Mouse (Mus musculus) left cerebral cortex, postnatal 10 days (tissue): ENCODE data around the gene Mpo. TPM values are rescaled to one million over a fixed set of nuclear protein-coding genes. Genes with fewer than 3 reads are reported as not detected.

Experiments used
- DNase-seq, 2 experiments: peaks; one replicate each; pipeline ENCODE4 v3.0.0; 2021 to 2022; ENCODE audit warnings: low spot score in 2 of 2, mixed read lengths in 1 of 2; ENCODE audit errors: extremely low spot score in 1 of 2
- intact Hi-C: fragments of 180-260 bp; cut with DNase I; formaldehyde crosslinking; loops from one replicate; pipeline ENCODE4 v1.15.1; 2025
- total RNA-seq, 2 experiments: library from RNA; stranded (reverse); gene quantifications; 2 replicates each; pipeline ENCODE4 v1.2.3; 2021

Gene Mpo
- total RNA-seq, 2 experiments from 2014 or later = not detected

- peak in 1 of 2 experiments; percentile 53 for DNase-seq
- intact Hi-C loops = no loop called here
These were observed 37.0 kb upstream of the Mpo start for GRCm38 (mm10) chr11:87756251-87756820.

DNA sequence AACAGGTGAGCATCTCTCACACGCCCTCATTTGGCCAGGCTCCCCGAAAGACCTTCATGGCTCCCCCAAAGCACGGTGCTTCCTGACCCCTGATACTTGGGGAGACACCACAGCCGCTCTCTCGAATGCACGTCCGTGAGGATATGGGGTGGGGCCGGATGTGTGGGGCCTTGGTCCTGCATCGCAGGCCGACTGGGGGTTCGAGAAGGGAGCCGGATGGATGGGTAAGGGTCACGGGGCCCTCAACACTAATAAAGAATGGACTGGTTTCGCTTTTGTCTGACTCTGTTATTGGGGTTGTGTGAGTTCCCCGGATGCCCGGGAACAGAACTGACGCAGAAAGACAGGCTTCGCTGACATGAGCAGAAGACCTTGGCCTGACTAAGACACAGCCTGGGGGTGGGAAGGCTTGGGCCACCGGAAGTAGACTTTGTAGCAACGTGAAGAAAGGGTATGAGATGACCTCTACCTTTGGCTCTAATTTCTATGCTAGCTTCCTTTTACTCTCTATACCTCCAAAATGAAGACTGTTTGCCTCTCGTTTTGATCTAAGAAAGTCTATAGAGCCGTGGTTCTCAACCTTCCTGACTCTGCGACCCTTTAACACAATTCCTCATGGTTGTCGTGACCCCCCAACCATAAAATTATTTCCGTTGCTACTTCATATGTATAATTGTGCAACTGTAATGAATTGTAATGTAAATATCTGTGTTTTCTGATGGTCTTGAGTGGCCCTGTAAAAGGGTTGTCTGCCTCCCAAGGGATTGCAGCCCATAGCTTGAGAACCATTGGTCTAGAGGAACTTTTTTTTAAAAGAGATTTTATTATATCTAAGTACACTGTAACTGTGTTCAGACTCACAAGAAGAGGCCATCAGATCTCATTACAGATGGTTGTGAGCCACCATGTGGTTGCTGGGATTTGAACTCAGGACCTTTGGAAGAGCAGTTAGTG, 36.1 kb upstream of the Mpo start:
- DNase-seq = peak in 1 of 2 experiments; percentile 26
- intact Hi-C loops = no loop called here

- intact Hi-C loops = no loop called here
These were observed 35.0 kb upstream of the Mpo start for GRCm38 (mm10) chr11:87758161-87758911.

GRCm38 (mm10) chr11:87758957-87759608, 34.3 kb upstream of the Mpo start:
- DNase-seq = no peak
- intact Hi-C loops = no loop called here

More at GRCm38 (mm10) chr11:87758161-87758911, 35.0 kb upstream of the Mpo start:
- peak in 1 of 2 experiments; percentile 8 for DNase-seq

DNA sequence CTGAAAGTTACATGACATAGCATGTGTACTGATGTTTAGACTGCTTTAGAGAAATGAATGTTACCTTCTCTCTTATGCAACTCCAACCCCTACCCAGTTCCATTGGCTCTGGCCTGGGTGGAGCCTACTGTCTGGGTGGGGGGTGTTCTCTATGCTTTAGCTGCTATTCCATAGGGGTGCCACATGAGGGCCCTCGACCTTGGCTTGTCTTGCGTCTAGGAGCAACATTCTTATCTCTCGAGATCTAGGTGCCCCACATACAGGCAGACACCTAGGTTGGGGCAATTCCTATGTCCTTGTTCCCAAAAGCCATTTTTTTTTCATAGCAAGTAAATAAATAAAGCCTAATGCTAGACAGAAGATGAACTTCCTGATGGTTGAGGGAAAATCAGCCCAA, 33.8 kb upstream of the Mpo start:
- intact Hi-C loops = no loop called here
- peak; percentile 44 to 67 for DNase-seq

- peak; percentile 82 to 86 for DNase-seq
- intact Hi-C loops = no loop called here
These were observed 32.9 kb upstream of the Mpo start, which contains the start of gene Tspoap1 for GRCm38 (mm10) chr11:87760301-87761081. Gene Tspoap1 (plus strand): TSS chr11:87760541.

- peak in 1 of 2 experiments; percentile 36 for DNase-seq
- intact Hi-C loops = no loop called here
These were observed 32.1 kb upstream of the Mpo start for GRCm38 (mm10) chr11:87761181-87761721.

DNA sequence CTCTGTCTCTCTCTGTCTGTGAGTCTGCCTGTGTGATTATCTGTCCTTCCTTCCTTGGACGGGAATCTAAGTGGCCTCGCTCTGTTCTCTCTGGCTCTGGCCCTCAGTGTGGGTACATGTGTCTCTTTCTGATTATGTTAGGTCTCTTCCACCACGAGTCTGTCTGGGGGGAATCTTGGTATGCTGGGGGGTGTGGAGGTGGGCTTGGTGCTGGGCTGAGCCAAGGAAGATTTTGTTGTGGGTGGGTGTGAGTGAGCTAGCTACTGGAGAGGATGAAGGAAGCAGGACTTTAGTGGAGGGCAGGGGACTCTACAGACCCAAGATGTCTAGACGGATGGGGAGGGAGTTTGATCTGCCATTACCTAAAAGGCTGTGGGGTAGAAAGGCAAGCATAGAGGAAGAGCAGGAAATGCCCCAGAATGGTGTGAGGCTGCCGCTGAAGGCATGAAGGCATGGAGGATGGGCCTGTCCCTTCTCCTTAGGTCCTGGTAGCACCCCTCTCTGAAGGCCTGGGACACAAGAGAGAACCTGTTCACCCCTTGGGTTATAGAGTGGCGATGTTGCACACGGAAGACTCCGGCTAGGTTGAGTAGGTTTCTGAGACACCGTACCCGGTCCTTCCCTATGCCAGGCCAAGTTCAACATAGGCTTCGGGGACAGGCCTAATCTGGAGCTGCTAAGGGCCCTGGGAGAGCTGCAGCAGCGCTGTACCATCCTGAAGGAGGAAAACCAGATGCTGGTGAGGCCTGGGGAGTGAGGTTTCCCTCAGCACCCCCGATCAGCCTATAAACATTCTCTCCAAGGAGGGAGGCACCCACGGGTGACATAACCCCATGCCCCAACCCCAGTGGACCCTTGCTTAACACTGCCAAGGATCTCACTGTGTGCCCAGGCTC, 31.3 kb upstream of the Mpo start:
- DNase-seq = peak in 1 of 2 experiments; percentile 28
- intact Hi-C loops = no loop called here

GRCm38 (mm10) chr11:87762702-87763385, 30.5 kb upstream of the Mpo start:
- intact Hi-C loops = no loop called here
- DNase-seq = peak in 1 of 2 experiments; percentile 38

DNA sequence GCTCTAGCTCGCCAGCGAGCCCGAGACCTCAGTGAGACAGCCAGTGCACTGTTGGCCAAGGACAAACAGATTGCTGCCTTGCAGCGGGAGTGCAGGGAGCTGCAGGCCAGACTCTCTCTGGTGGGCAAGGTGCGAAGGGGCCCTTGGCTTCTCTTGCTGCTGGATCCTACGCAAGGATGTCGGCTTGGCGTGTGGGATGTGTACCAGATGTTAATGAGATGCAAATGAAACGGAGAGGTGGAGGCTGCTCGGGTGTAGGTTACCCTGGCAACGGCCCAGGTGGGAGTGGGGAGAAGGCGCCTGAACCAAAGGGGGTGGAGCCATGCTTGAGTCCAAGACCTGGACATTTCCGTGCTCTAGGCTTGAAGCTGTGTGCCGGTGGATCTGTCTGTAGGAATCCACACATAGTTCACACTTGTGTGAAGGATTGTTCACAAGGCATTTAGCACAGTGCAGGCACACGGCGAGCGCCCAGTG, 29.8 kb upstream of the Mpo start:
- peak; percentile 60 to 82 for DNase-seq
- intact Hi-C loops = no loop called here

DNA sequence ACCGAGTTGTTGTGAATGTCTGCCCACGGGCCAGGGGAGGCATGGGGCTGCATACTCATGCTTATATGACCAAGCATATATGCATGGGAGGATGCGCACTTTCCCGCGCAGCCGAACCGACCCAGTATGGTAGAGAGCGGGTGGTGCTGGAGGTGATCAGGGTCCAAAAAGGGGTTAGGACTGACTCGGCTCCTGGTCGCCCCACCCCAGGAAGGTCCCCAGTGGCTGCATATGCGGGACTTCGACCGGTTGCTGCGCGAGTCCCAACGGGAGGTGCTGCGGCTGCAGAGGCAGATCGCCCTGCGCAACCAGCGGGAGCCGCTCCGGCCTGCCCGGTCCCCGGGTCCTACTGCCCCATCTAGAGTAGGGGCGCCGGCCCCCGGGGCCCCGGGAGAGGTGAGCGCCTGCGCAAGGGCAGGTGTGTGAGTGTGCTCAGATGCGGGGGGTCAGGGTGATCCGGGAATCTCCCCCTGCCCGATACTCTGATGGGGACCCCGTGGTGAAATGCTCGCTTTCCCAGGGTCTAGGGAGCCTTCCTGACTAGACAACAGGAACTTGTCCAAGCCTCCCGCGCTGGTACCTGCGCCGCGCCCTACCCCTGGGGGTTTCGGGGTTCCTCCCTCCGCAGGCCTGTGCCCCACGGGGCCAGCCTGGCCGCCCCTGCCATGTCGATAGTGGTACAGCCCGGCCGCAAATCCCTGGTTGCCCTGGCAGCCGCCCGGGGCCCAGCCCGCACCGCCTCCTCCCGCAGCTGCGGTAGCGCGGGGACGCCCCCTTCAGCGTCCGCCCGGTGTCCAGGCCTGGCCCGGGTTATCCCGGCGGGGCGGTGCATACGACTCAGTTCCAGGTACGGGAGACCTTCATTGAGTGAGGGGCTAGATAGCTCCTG, 29.1 kb upstream of the Mpo start:
- intact Hi-C loops = no loop called here
- peak in 1 of 2 experiments; percentile 75 for DNase-seq

DNA sequence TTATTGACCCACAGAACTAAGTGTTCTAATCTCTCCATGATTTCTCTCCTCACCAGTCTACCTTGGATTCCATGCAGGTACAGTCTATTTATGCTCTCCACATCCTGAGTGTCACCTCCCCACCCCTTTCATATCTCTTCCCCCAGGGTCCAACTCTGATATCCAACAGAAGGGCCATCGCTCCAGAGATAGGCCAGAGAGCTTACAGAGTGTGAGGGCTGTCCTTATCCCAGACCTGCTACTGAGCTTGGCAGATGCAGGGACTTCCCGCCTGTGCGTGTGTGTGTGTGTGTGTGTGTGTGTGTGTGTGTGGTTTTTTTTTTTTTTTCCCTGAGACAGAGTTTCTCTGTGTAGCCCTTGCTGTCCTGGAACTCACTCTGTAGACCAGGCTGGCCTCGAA, 24.6 kb upstream of the Mpo start:
- intact Hi-C loops = no loop called here
- no peak for DNase-seq

DNA sequence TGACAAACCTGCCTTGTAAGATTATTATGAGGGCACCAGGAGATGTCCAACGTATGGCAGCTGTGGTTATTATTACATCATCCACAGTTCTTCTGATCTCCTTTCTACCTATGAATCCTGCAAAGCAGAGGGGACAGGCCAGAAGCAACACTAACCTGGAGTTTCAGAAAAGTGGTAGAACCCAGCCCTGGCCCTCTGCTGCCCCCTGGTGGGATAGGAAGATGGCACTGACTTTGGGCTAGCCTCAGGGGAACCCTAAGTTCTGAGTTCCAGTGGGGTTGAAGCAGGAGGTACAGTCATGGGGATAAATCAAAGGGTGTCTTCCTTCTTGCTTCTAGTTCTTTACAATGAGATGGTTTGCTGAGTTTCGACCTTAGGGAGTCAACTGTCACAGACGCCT, 22.4 kb upstream of the Mpo start:
- intact Hi-C loops = loop anchor here (2.0 kb wide), 1 partner anchor 108 kb away; the partner anchor contains the start of gene Rnf43
- peak; percentile 40 to 72 for DNase-seq

- intact Hi-C loops = no loop called here
These were observed 21.0 kb upstream of the Mpo start for GRCm38 (mm10) chr11:87772354-87772753.

GRCm38 (mm10) chr11:87778100-87778765, 15.1 kb upstream of the Mpo start:
- intact Hi-C loops = no loop called here
- DNase-seq = peak in 1 of 2 experiments; percentile 77

More at GRCm38 (mm10) chr11:87772354-87772753, 21.0 kb upstream of the Mpo start:
- DNase-seq = no peak
